Mouse (Mus musculus): ENCODE measurements around the gene Timm8b. TPM values are rescaled to one million over a fixed set of nuclear protein-coding genes. Genes with fewer than 3 reads are reported as not detected.

Timm8b gene
- polyA plus RNA-seq, 1 experiment from 2014 or later: 176 TPM

Other genes with a start within 250 kb of the Timm8b start
- 1.6 TPM in 2 replicates for gene Plet1, start 109.4 kb upstream of the Timm8b start, polyA plus RNA-seq (2015; fragmentation: Nextera tagmentation; extraction: Ambion mirVana)
- 70.4 and 71.2 TPM in 2 replicates for gene Pts, start 75.2 kb upstream of the Timm8b start, polyA plus RNA-seq (2015; fragmentation: Nextera tagmentation; extraction: Ambion mirVana)
- 5.6 and 6.5 TPM in 2 replicates for gene Il18, start 49.1 kb upstream of the Timm8b start, polyA plus RNA-seq (2015; fragmentation: Nextera tagmentation; extraction: Ambion mirVana)
- 0.13 and 0.20 TPM in 2 replicates for gene Bco2, start 48.7 kb upstream of the Timm8b start, polyA plus RNA-seq (2015; fragmentation: Nextera tagmentation; extraction: Ambion mirVana)
- gene Tex12, start 42.6 kb upstream of the Timm8b start, polyA plus RNA-seq (2015; fragmentation: Nextera tagmentation; extraction: Ambion mirVana): not detected in 2 replicates
- gene Sdhd, start 98 bp upstream of the Timm8b start, polyA plus RNA-seq (2015; fragmentation: Nextera tagmentation; extraction: Ambion mirVana): 305 and 310 TPM in 2 replicates
- gene Pih1d2, start 13.4 kb downstream of the Timm8b start, polyA plus RNA-seq (2015; fragmentation: Nextera tagmentation; extraction: Ambion mirVana): 5.5 and 7.1 TPM in 2 replicates
- gene Nkapd1, start 13.6 kb downstream of the Timm8b start, polyA plus RNA-seq (2015; fragmentation: Nextera tagmentation; extraction: Ambion mirVana): 19.1 and 21.6 TPM in 2 replicates
- gene Dlat, start 55.9 kb downstream of the Timm8b start, polyA plus RNA-seq (2015; fragmentation: Nextera tagmentation; extraction: Ambion mirVana): 42.4 and 42.5 TPM in 2 replicates
- gene Dixdc1, start 135.6 kb downstream of the Timm8b start, polyA plus RNA-seq (2015; fragmentation: Nextera tagmentation; extraction: Ambion mirVana): 7.4 and 7.8 TPM in 2 replicates
- 13.2 and 16.2 TPM in 2 replicates for gene 2310030G06Rik, start 142.6 kb downstream of the Timm8b start, polyA plus RNA-seq (2015; fragmentation: Nextera tagmentation; extraction: Ambion mirVana)
- gene Cryab, start 147.4 kb downstream of the Timm8b start, polyA plus RNA-seq (2015; fragmentation: Nextera tagmentation; extraction: Ambion mirVana): 111 and 131 TPM in 2 replicates
- 14.5 and 16.4 TPM in 2 replicates for gene Hspb2, start 148.4 kb downstream of the Timm8b start, polyA plus RNA-seq (2015; fragmentation: Nextera tagmentation; extraction: Ambion mirVana)
- 11.3 and 12.2 TPM in 2 replicates for gene Fdxacb1, start 164.3 kb downstream of the Timm8b start, polyA plus RNA-seq (2015; fragmentation: Nextera tagmentation; extraction: Ambion mirVana)
- gene Alg9, start 171.1 kb downstream of the Timm8b start, polyA plus RNA-seq (2015; fragmentation: Nextera tagmentation; extraction: Ambion mirVana): 38.9 and 39.5 TPM in 2 replicates
- gene 1110032A03Rik, start 171.6 kb downstream of the Timm8b start, polyA plus RNA-seq (2015; fragmentation: Nextera tagmentation; extraction: Ambion mirVana): 31.7 and 35.8 TPM in 2 replicates
- gene Ppp2r1b, start 241.4 kb downstream of the Timm8b start, polyA plus RNA-seq (2015; fragmentation: Nextera tagmentation; extraction: Ambion mirVana): 62.1 and 66.1 TPM in 2 replicates